Mouse (Mus musculus) stomach, adult 2 months (tissue): Measurements from ENCODE around the gene Amigo1. TPM values are rescaled to one million over a fixed set of nuclear protein-coding genes. Genes with fewer than 3 reads are reported as not detected.

Experiments used
- polyA plus RNA-seq: library from polyadenylated mRNA; depleted of rRNA; stranded (reverse); fragments of >200 nt; gene quantifications from 2 replicates; pipeline ENCODE4 v1.2.3, GENCODE M21; 2012; rRNA removed

The Amigo1 gene
- polyA plus RNA-seq: 10.0 and 10.8 TPM in 2 replicates

GRCm38 (mm10) chr3:108186098-108187047 lies at the start of gene Amigo1:
Amigo1 (plus strand) TSS chr3:108186335.

DNA sequence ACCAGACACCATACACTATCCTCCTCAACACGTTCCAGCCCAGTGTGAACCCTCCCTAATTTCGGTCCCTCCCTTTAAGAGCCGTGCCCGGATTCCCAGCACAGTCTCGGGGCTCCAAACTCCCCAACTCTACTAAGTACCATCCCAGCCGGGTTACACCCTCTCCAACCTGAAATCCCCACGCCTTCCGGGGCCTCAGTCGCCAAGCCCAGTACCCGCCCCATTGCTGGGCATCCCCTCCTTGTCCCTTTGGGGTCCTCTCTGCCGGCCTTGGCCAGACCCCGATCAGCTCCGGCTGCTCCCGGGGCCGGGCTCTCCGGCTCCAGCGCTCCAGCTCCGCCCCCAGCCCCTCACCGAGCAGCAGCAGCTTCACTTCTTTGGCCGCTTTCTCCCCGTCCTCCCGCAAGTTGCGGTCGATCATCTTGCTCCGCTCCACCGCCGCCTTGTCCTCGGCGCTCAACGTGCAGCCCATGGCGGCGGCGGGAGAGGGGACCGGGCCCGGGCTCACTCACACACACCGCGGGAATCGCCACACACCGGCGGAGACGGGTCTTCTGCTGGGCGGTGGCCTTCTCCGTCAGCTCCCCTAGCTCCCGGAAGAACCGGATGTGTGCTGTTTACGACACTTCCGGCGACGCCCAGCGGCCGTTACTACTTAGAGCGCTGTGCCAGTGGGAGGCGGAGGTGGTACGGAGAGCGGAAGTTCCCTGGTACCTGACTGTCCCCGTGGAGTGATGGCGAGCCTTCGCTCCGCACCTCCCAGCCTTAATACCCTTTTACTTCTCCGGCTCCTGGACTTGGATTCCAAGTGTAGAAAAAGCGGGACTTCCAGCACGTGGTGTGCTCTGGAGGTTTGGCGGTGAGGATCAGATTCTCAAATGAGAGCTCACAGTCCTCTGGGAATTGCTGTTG lies 40.3 kb upstream of the Amigo1 start, which contains the start of gene Gnai3:
Gnai3 (minus strand) TSS at position 613 of the 912 bp plus-strand sequence.

GRCm38 (mm10) chr3:108154656-108155055 lies 31.5 kb upstream of the Amigo1 start, which contains the start of gene Gpr61:
Gpr61 (minus strand) TSS chr3:108154882.

DNA sequence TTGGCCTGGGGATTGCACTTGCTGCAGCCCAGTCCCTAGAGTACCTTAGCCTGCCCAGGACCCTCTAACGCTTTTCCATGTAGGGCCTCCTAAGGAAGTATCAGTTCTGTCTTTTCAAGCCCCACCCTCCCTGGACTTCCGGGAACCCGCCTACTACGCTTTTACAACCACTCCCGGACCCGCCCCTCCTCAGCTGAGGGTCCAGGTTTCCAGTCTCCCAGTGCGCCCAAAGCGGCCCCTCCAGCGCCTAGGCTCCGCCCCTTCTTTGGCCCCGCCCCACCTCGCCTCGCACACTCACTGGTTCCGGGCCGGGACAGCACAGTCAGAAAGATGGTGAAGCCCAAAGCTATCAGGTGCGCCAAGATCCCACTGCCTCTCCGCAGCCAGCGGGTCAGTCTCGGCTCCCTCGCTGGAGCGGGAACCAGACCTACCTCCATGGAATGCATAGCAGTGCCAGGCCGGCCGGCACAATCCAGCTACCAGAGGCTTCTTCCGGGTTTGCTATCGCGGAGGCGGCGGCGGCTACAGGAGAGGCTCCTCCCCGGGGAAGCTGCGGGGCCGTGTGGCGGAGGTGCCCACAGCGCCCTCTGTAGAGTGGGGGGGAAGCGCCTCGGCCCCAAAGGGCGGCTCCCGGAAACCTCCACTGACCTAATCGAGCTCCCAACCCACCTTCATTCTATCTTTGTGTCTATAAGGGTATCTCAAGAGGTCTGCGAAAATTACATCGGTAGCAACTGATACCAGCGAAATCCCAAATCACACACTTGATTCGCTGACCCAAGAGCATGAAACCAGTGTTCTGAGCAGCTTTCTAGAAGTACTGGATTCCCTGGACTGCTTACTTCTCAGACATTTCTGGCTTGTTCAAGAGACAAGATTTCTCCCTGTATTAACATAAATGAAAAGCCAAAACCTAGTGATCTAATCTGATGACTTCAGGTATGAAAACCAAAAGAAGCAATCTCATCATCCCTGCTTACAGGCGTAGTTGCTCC lies 14.5 kb downstream of the Amigo1 start, which contains the start of gene Cyb561d1:
Cyb561d1 (minus strand) TSS at position 884 of the 995 bp plus-strand sequence.

DNA sequence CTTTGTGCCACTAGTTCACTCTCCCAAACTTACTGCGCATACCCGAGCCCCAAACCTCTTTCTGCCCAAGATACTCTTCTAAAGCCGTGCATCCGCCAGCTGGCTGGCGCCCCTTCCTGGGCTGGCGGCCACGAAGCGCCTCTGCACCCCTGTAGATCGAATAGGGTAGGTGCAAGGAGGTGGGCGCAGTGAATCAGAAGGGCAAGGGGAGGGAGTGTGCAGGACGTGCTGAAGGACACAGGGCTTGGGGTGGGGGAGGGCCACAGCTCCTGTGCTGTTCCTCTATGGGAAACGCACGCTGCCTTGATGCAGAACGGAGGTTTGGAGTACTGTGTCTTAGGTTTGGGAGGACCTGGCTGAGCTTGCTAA lies 24.6 kb downstream of the Amigo1 start, which contains the start of gene Atxn7l2:
Atxn7l2 (minus strand) TSS at position 164 of the 369 bp plus-strand sequence.

GRCm38 (mm10) chr3:108226558-108227350 lies 40.6 kb downstream of the Amigo1 start, which contains the start of gene Sypl2:
Sypl2 (minus strand) TSS chr3:108226648.

Other genes with a start within 250 kb of the Amigo1 start
- 2.7 and 5.5 TPM in 2 replicates for gene Gstm6, start 242.6 kb upstream of the Amigo1 start, polyA plus RNA-seq
- gene Gstm3, start 217.1 kb upstream of the Amigo1 start, polyA plus RNA-seq: 22.6 and 33.9 TPM in 2 replicates
- 80.3 and 101 TPM in 2 replicates for gene Gstm2, start 199.9 kb upstream of the Amigo1 start, polyA plus RNA-seq
- 1,087 and 1,160 TPM in 2 replicates for gene Gstm1, start 168.4 kb upstream of the Amigo1 start, polyA plus RNA-seq
- gene Gstm4, start 141.4 kb upstream of the Amigo1 start, polyA plus RNA-seq: 4.6 and 5.2 TPM in 2 replicates
- gene Ampd2, start 99.7 kb upstream of the Amigo1 start, polyA plus RNA-seq: 60.5 and 89.7 TPM in 2 replicates
- gene Gnat2, start 93.5 kb upstream of the Amigo1 start, polyA plus RNA-seq: 0.06 TPM in 1 of 2 replicates, not detected in the other
- gene Gnai3, start 40.2 kb upstream of the Amigo1 start, polyA plus RNA-seq: 4.1 and 4.7 TPM in 2 replicates
- gene Gpr61, start 31.5 kb upstream of the Amigo1 start, polyA plus RNA-seq: 0.06 and 0.08 TPM in 2 replicates
- 4.1 and 4.9 TPM in 2 replicates for gene Cyb561d1, start 14.9 kb downstream of the Amigo1 start, polyA plus RNA-seq
- gene Atxn7l2, start 24.6 kb downstream of the Amigo1 start, polyA plus RNA-seq: 3.1 and 3.3 TPM in 2 replicates
- gene Sypl2, start 40.3 kb downstream of the Amigo1 start, polyA plus RNA-seq: 1.2 and 3.1 TPM in 2 replicates
- 7.7 and 8.8 TPM in 2 replicates for gene Psma5, start 70.6 kb downstream of the Amigo1 start, polyA plus RNA-seq
- gene Sort1, start 97.7 kb downstream of the Amigo1 start, polyA plus RNA-seq: 23.1 and 28.2 TPM in 2 replicates
- not detected in 2 replicates for gene Mybphl, start 178.6 kb downstream of the Amigo1 start, polyA plus RNA-seq
- gene Psrc1, start 197.5 kb downstream of the Amigo1 start, polyA plus RNA-seq: 2.5 and 2.6 TPM in 2 replicates
- 16.7 and 22.7 TPM in 2 replicates for gene Celsr2, start 229.2 kb downstream of the Amigo1 start, polyA plus RNA-seq